Mouse (Mus musculus): ENCODE data around the gene Rbm14. TPM values are rescaled to one million over a fixed set of nuclear protein-coding genes. Genes with fewer than 3 reads are reported as not detected.
A peak's percentile ranks its signal among the peaks of the same experiment; 100 is the strongest.

Rbm14 gene
- total RNA-seq (2018; cell fraction: chromatin; rRNA removed): 10 to 100 TPM; 16.7 to 82.1 (median 48.5) TPM
- 10 to 100 TPM in 23 of 26 experiments, 1 to 10 TPM in 3; 9.2 to 20.8 (median 13.5) TPM for total RNA-seq (2018; cell fraction: cytosol; rRNA removed)
- 10 to 100 TPM; 16.2 to 64.4 (median 31.4) TPM for total RNA-seq (2018; cell fraction: nucleus; rRNA removed)
- 10.2 to 18.9 TPM (median 15.8 TPM) in 3 replicates for polyA plus RNA-seq (2018)

GRCm38 (mm10) chr19:4811063-4811908 lies at the start of gene Rbm14, which contains the start of gene Gm21992:
Rbm14 (minus strand) TSS chr19:4811634.
Gm21992 (minus strand) TSS chr19:4811612.
- WGBS (ENCODE audit: missing documents): under 1% methylated on average over 83 of the region's 83 CpGs
- Histone ChIP-seq H3K36me3 (ENCODE audit: inconsistent target) (no peaks in the 10 kb centered on the region), H3K4me3 (ENCODE audit: inconsistent target) (peak within 1 kb of the TSS; percentile 95), H3K79me2 (ENCODE audit: inconsistent target) (peaks cover 47% of the 10 kb centered on the region), H3K27ac (peak within 1 kb of the TSS; percentile 75)

GRCm38 (mm10) chr19:4859081-4859480 lies 47.6 kb upstream of the Rbm14 start:
- 84% methylated on average over 6 of the region's 6 CpGs for WGBS (ENCODE audit: missing documents)

GRCm38 (mm10) chr19:4855951-4856350 lies 44.5 kb upstream of the Rbm14 start:
- 69% methylated on average over 4 of the region's 4 CpGs for WGBS (ENCODE audit: missing documents)
- H3K36me3 ChIP-seq (ENCODE audit: inconsistent target): no peaks in the 10 kb centered on the region
- no peaks in the 10 kb centered on the region for H3K79me2 ChIP-seq (ENCODE audit: inconsistent target)
- H3K27ac ChIP-seq: no peak overlapping the region
- no peak overlapping the region for H3K4me3 ChIP-seq (ENCODE audit: inconsistent target)

More at GRCm38 (mm10) chr19:4859081-4859480, 47.6 kb upstream of the Rbm14 start:
- Histone ChIP-seq H3K79me2 (ENCODE audit: inconsistent target) (no peaks in the 10 kb centered on the region), H3K4me3 (ENCODE audit: inconsistent target) (no peak overlapping the region), H3K27ac (no peak overlapping the region), H3K36me3 (ENCODE audit: inconsistent target) (no peaks in the 10 kb centered on the region)

- no peaks in the 10 kb centered on the region for H3K79me2 ChIP-seq (ENCODE audit: inconsistent target)
- H3K27ac ChIP-seq: no peak overlapping the region
- peak overlapping the region; percentile 12; the same call in 1 of the 2 replicates for H3K4me3 ChIP-seq (ENCODE audit: inconsistent target)
- 9% methylated on average over 14 of the region's 14 CpGs for WGBS (ENCODE audit: missing documents)
- no peaks in the 10 kb centered on the region for H3K36me3 ChIP-seq (ENCODE audit: inconsistent target)
Measured at GRCm38 (mm10) chr19:4855470-4855820, 44.0 kb upstream of the Rbm14 start.

GRCm38 (mm10) chr19:4854552-4855469 lies 43.4 kb upstream of the Rbm14 start, which contains the start of gene Ctsf:
Ctsf (plus strand) TSS chr19:4855130.
- Histone ChIP-seq H3K36me3 (ENCODE audit: inconsistent target) (no peaks in the 10 kb centered on the region), H3K4me3 (ENCODE audit: inconsistent target) (peak within 1 kb of the TSS; percentile 12; the same call in 1 of the 2 replicates), H3K79me2 (ENCODE audit: inconsistent target) (no peaks in the 10 kb centered on the region), H3K27ac (no peak within 1 kb of the TSS)
- WGBS (ENCODE audit: missing documents): 7% methylated on average over 39 of the region's 45 CpGs

GRCm38 (mm10) chr19:4850281-4850680 lies 38.8 kb upstream of the Rbm14 start:
- Histone ChIP-seq H3K79me2 (ENCODE audit: inconsistent target) (no peaks in the 10 kb centered on the region), H3K27ac (no peak overlapping the region), H3K36me3 (ENCODE audit: inconsistent target) (no peaks in the 10 kb centered on the region), H3K4me3 (ENCODE audit: inconsistent target) (no peak overlapping the region)
- WGBS (ENCODE audit: missing documents): 82% methylated on average over 5 of the region's 5 CpGs

GRCm38 (mm10) chr19:4849800-4850199 lies 38.4 kb upstream of the Rbm14 start:
- no peaks in the 10 kb centered on the region for H3K79me2 ChIP-seq (ENCODE audit: inconsistent target)
- no peaks in the 10 kb centered on the region for H3K36me3 ChIP-seq (ENCODE audit: inconsistent target)
- no peak overlapping the region for H3K27ac ChIP-seq
- H3K4me3 ChIP-seq (ENCODE audit: inconsistent target): no peak overlapping the region
- 87% methylated on average over 4 of the region's 4 CpGs for WGBS (ENCODE audit: missing documents)

GRCm38 (mm10) chr19:4847490-4847889 lies 36.1 kb upstream of the Rbm14 start:
- H3K27ac ChIP-seq: no peak overlapping the region
- H3K36me3 ChIP-seq (ENCODE audit: inconsistent target): no peaks in the 10 kb centered on the region
- H3K79me2 ChIP-seq (ENCODE audit: inconsistent target): no peaks in the 10 kb centered on the region
- no peak overlapping the region for H3K4me3 ChIP-seq (ENCODE audit: inconsistent target)
- WGBS (ENCODE audit: missing documents): 32% methylated on average over 7 of the region's 7 CpGs

- H3K79me2 ChIP-seq (ENCODE audit: inconsistent target): no peaks in the 10 kb centered on the region
- 74% methylated on average over 2 of the region's 2 CpGs for WGBS (ENCODE audit: missing documents)
- H3K36me3 ChIP-seq (ENCODE audit: inconsistent target): no peaks in the 10 kb centered on the region
- H3K4me3 ChIP-seq (ENCODE audit: inconsistent target): no peak overlapping the region
- H3K27ac ChIP-seq: no peak overlapping the region
Measured at GRCm38 (mm10) chr19:4845846-4846245, 34.4 kb upstream of the Rbm14 start.

GRCm38 (mm10) chr19:4842611-4843010 lies 31.2 kb upstream of the Rbm14 start:
- no peak overlapping the region for H3K4me3 ChIP-seq (ENCODE audit: inconsistent target)
- peaks cover 7% of the 10 kb centered on the region; the same call in 1 of the 2 replicates for H3K79me2 ChIP-seq (ENCODE audit: inconsistent target)
- WGBS (ENCODE audit: missing documents): 83% methylated on average over 2 of the region's 2 CpGs
- H3K27ac ChIP-seq: no peak overlapping the region
- H3K36me3 ChIP-seq (ENCODE audit: inconsistent target): no peaks in the 10 kb centered on the region

- Histone ChIP-seq H3K4me3 (ENCODE audit: inconsistent target) (no peak overlapping the region), H3K27ac (no peak overlapping the region), H3K36me3 (ENCODE audit: inconsistent target) (no peaks in the 10 kb centered on the region), H3K79me2 (ENCODE audit: inconsistent target) (peaks cover 7% of the 10 kb centered on the region; the same call in 1 of the 2 replicates)
- 90% methylated on average over 9 of the region's 9 CpGs for WGBS (ENCODE audit: missing documents)
Measured at GRCm38 (mm10) chr19:4840848-4841247, 29.4 kb upstream of the Rbm14 start.

- Histone ChIP-seq H3K4me3 (ENCODE audit: inconsistent target) (peak within 1 kb of the TSS; percentile 85), H3K79me2 (ENCODE audit: inconsistent target) (peaks cover 7% of the 10 kb centered on the region; the same call in 1 of the 2 replicates), H3K36me3 (ENCODE audit: inconsistent target) (no peaks in the 10 kb centered on the region), H3K27ac (no peak within 1 kb of the TSS)
- under 1% methylated on average over 25 of the region's 25 CpGs for WGBS (ENCODE audit: missing documents)
Measured at GRCm38 (mm10) chr19:4839149-4839548, 27.7 kb upstream of the Rbm14 start, which contains the start of the genes Ccs and Ccdc87. Ccs (minus strand) TSS chr19:4839332. Ccdc87 (plus strand) TSS chr19:4839366.

GRCm38 (mm10) chr19:4838526-4839140 lies 27.2 kb upstream of the Rbm14 start:
- H3K27ac ChIP-seq: no peak overlapping the region
- peaks cover 7% of the 10 kb centered on the region; the same call in 1 of the 2 replicates for H3K79me2 ChIP-seq (ENCODE audit: inconsistent target)
- WGBS (ENCODE audit: missing documents): 21% methylated on average over 10 of the region's 10 CpGs
- H3K4me3 ChIP-seq (ENCODE audit: inconsistent target): peak overlapping the region; percentile 85
- no peaks in the 10 kb centered on the region for H3K36me3 ChIP-seq (ENCODE audit: inconsistent target)

- H3K79me2 ChIP-seq (ENCODE audit: inconsistent target): peaks cover 7% of the 10 kb centered on the region; the same call in 1 of the 2 replicates
- peaks cover 7% of the 10 kb centered on the region for H3K36me3 ChIP-seq (ENCODE audit: inconsistent target)
- no peak overlapping the region for H3K27ac ChIP-seq
- 83% methylated on average over 4 of the region's 6 CpGs for WGBS (ENCODE audit: missing documents)
- H3K4me3 ChIP-seq (ENCODE audit: inconsistent target): no peak overlapping the region
Measured at GRCm38 (mm10) chr19:4837049-4837448, 25.6 kb upstream of the Rbm14 start.

All from macrophage (primary cell).